24 mouse cellular contexts compared by ENCODE assay signal in genomic region chr19:53123301-53123700, GRCm38 (mm10). TPM values are rescaled to one million over a fixed set of nuclear protein-coding genes. Genes with fewer than 3 reads are reported as not detected.
DNase-seq lines count a peak whose midpoint lies in the region; ATAC-seq and TF ChIP-seq lines count a peak whose summit lies in the region.
"Had no signal": no experiment of that assay in that cellular context is flagged by ENCODE, and none has a peak within 500 bp of the region (broad histone marks: within the 10 kb centered on the region; RNA-seq: fewer than 3 reads in every experiment).

No protein-coding gene starts in this region.

- 31% methylated on average over 5 of the region's 5 CpGs for WGBS in heart, embryonic 15.5 days
- 60% methylated on average over 5 of the region's 5 CpGs for WGBS in liver, postnatal 0 days (ENCODE audit: insufficient replicate concordance)
- WGBS in hindbrain, embryonic 13.5 days: 76% methylated on average over 5 of the region's 5 CpGs

- no peak overlapping the region for H3K4me2 ChIP-seq in heart, embryonic 15.5 days
- H3K4me2 ChIP-seq in liver, postnatal 0 days (ENCODE audit: low read depth, low read length): no peak overlapping the region
- no peak overlapping the region for H3K4me2 ChIP-seq in hindbrain, embryonic 13.5 days
- H3K4me2 ChIP-seq: embryonic facial prominence, embryonic 13.5 days; forebrain, embryonic 15.5 days had no signal

- 0 out of 2 replicates have a peak overlapping the region, but pooled peaks have one; percentile 7 for H3K27ac ChIP-seq in heart, embryonic 15.5 days
- no peak overlapping the region for H3K27ac ChIP-seq in liver, postnatal 0 days (ENCODE audit: low read depth)
- no peak overlapping the region for H3K27ac ChIP-seq in hindbrain, embryonic 13.5 days
- H3K27ac ChIP-seq: embryonic facial prominence, embryonic 13.5 days; forebrain, embryonic 15.5 days had no signal

- no peaks in the 10 kb centered on the region for H3K9me3 ChIP-seq in heart, embryonic 15.5 days (replicated peaks)
- H3K9me3 ChIP-seq in liver, postnatal 0 days (ENCODE audit: low read length): no peaks in the 10 kb centered on the region
- no peaks in the 10 kb centered on the region for H3K9me3 ChIP-seq in hindbrain, embryonic 13.5 days
- H3K9me3 ChIP-seq: embryonic facial prominence, embryonic 13.5 days; forebrain, embryonic 15.5 days had no signal

- no peak for ATAC-seq in heart, embryonic 15.5 days (replicated peaks; ENCODE audit: insufficient number of reproducible peaks, insufficient read depth, low FRiP score, low read depth)
- ATAC-seq in liver, postnatal 0 days: no peak
- no peak for ATAC-seq in hindbrain, embryonic 13.5 days (ENCODE audit: low FRiP score)
- ATAC-seq: CD4-positive, CD25-positive, alpha-beta regulatory T cell, adult 4 months; forebrain, embryonic 15.5 days; midbrain, embryonic 16.5 days; Patski had no signal

- no peak overlapping the region for H3K9ac ChIP-seq in heart, embryonic 15.5 days
- H3K9ac ChIP-seq in liver, postnatal 0 days (replicated peaks): no peak overlapping the region
- no peak overlapping the region for H3K9ac ChIP-seq in hindbrain, embryonic 13.5 days
- H3K9ac ChIP-seq: embryonic facial prominence, embryonic 13.5 days; forebrain, embryonic 15.5 days had no signal

- H3K4me1 ChIP-seq in heart, embryonic 15.5 days (replicated peaks): peaks cover 24% of the 10 kb centered on the region
- peaks cover 19% of the 10 kb centered on the region for H3K4me1 ChIP-seq in liver, postnatal 0 days (ENCODE audit: insufficient read depth)
- no peaks in the 10 kb centered on the region for H3K4me1 ChIP-seq in hindbrain, embryonic 13.5 days (replicated peaks)
- H3K4me1 ChIP-seq: forebrain, embryonic 15.5 days had no signal

- no peak for TF ChIP-seq EP300 in liver, postnatal 0 days (IDR thresholded peaks at IDR 0.05; ENCODE audit: low read depth)

- no peak overlapping the region for H3K4me3 ChIP-seq in heart, embryonic 15.5 days
- no peak overlapping the region for H3K4me3 ChIP-seq in liver, postnatal 0 days (ENCODE audit: low read depth, low read length)
- no peak overlapping the region for H3K4me3 ChIP-seq in hindbrain, embryonic 13.5 days
- H3K4me3 ChIP-seq: embryonic facial prominence, embryonic 13.5 days; forebrain, embryonic 15.5 days; megakaryocyte, embryonic 14.5 days had no signal

- H3K27me3 ChIP-seq in heart, embryonic 15.5 days: no peaks in the 10 kb centered on the region
- no peaks in the 10 kb centered on the region for H3K27me3 ChIP-seq in liver, postnatal 0 days (ENCODE audit: insufficient read depth, low read length)
- H3K27me3 ChIP-seq in hindbrain, embryonic 13.5 days: no peaks in the 10 kb centered on the region
- H3K27me3 ChIP-seq: embryonic facial prominence, embryonic 13.5 days; forebrain, embryonic 15.5 days had no signal

- intact Hi-C loops in heart, postnatal 14 days (cut with DNase I): no loop called here

- DNase-seq in adrenal gland, postnatal 14 days: peak; percentile 12
- DNase-seq in adrenal gland, adult (ENCODE audit: inconsistent age in 2 of 2, low spot score in 1 of 2): no peak
- DNase-seq in heart, postnatal 14 days: no peak
- DNase-seq in kidney, adult 8-10 months: peak; percentile 81 to 88
- peak; percentile 76 to 89 for DNase-seq in kidney, postnatal 36 days
- no peak for DNase-seq in liver, postnatal 0 days
- DNase-seq: adrenal gland, postnatal 25 days; cerebellum, adult 11 months; cerebellum, postnatal 10 days; gastrocnemius, postnatal 25 days; liver; lung, adult 18-20 months; lung, postnatal 14 days; right cerebral cortex, postnatal 14 days; spleen, adult 18-20 months; thymus, postnatal 25 days had no signal

- TF ChIP-seq CTCF in liver, postnatal 0 days (IDR thresholded peaks at IDR 0.05; ENCODE audit: low read depth): no peak

- H3K36me3 ChIP-seq in heart, embryonic 15.5 days: no peaks in the 10 kb centered on the region
- H3K36me3 ChIP-seq in liver, postnatal 0 days (replicated peaks; ENCODE audit: insufficient read depth, low read length): no peaks in the 10 kb centered on the region
- no peaks in the 10 kb centered on the region for H3K36me3 ChIP-seq in hindbrain, embryonic 13.5 days
- H3K36me3 ChIP-seq: embryonic facial prominence, embryonic 13.5 days; forebrain, embryonic 15.5 days had no signal

RNA-seq across cellular contexts. Expression of gene Add3, which starts 16.9 kb away (rescaled TPM):
- 67.6 and 74.5 TPM in 2 replicates for total RNA-seq in adrenal gland, postnatal 14 days (2021)
- 112 and 118 TPM in 2 replicates for polyA plus RNA-seq in heart, embryonic 15.5 days (2015; fragmentation: Nextera tagmentation; extraction: Ambion mirVana)
- total RNA-seq in heart, postnatal 14 days (2021): 10 to 100 TPM; 63.4 to 65.2 TPM
- 17.5 and 21.4 TPM in 2 replicates for polyA plus RNA-seq in liver, postnatal 0 days (2015; fragmentation: Nextera tagmentation; extraction: Ambion mirVana)
- polyA plus RNA-seq in hindbrain, embryonic 13.5 days (2015; fragmentation: Nextera tagmentation; extraction: Ambion mirVana): 35.8 and 35.9 TPM in 2 replicates

Comparison
In these comparisons a context has a peak if more than half of its experiments do, and no peak if none do; other contexts are left out.
1. DNase-seq: peak in adrenal gland, postnatal 14 days (single experiment), kidney, adult 8-10 months (2 of 2) and kidney, postnatal 36 days (2 of 2); none in adrenal gland, adult (0 of 2), heart, postnatal 14 days (0 of 2) and liver, postnatal 0 days (single experiment).